Mouse (Mus musculus): ENCODE data around the gene Btnl6.

DNA sequence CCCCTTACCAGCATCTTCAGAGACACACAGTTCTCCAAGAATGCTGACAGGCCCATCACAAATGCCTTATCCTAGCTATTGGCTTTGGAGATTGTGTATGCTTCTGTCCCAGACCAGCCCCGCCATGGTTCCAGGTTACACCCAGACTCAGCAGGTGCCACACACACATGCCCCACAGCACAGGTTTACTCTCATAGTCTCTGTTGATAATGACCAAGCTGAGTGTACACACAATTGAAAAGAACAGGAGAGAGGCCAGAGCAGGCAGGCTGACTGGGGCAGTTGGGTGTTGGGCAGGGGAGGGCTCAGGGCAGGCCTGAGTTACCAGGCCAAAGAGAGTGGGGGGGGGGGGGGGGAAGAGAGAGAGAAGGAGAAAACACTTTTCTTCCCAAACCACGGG, 40.7 kb downstream of the Btnl6 start:
- TF ChIP-seq CHD2 (IDR thresholded peaks at IDR 0.05; ENCODE audit: low read depth, low read length): no peak
- TF ChIP-seq ZNF384 (IDR thresholded peaks at IDR 0.05; ENCODE audit: low read depth, low read length): no peak
- TF ChIP-seq ZC3H11A (IDR thresholded peaks at IDR 0.05; ENCODE audit: borderline replicate concordance, low read depth, low read length): no peak
- TF ChIP-seq MAFK (IDR thresholded peaks at IDR 0.05; ENCODE audit: insufficient read depth, low read depth, low read length): no peak
- no peak for TF ChIP-seq HCFC1 (IDR thresholded peaks at IDR 0.05; ENCODE audit: borderline replicate concordance, insufficient read depth, low read length)

All from ES-E14 (cell line).